Mouse (Mus musculus) left cerebral cortex, postnatal 4 days (tissue): Measurements from ENCODE around the gene Npnt. TPM values are rescaled to one million over a fixed set of nuclear protein-coding genes. Genes with fewer than 3 reads are reported as not detected.

Source experiments
- DNase-seq: peaks from one replicate; pipeline ENCODE4 v3.0.0-alpha.2; 2022
- intact Hi-C: fragments of 180-260 bp; cut with DNase I; formaldehyde crosslinking; loops from one replicate; pipeline ENCODE4 v1.15.1; 2025
- total RNA-seq, 2 experiments: library from RNA; stranded (reverse); gene quantifications; 2 replicates each; pipeline ENCODE4 v1.2.3; 2021

Npnt gene
- total RNA-seq, 2 experiments from 2014 or later, result 13.2 to 14.8 TPM

GRCm38 (mm10) chr3:132894086-132894485 lies 56.0 kb downstream of the Npnt start:
- DNase-seq, result no peak
- intact Hi-C loops, result no loop called here

DNA sequence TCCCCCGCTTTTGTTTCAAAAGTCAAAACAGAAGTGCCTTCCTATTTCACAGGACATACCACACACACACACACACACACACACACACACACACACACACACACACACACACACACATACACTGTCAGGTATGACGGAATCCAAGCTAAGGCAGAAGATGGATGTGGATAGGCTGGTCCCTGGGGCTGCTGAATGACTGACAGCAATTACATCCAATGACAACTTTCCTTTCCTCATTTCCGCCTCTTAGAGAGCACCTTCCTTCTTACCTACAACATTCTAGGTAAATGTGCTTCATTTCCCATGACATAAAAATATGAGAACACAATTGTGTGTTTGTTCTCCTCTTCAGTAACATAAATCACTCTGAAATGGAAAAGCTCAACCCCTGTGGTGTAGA lies 56.4 kb downstream of the Npnt start:
- intact Hi-C loops, result no loop called here
- no peak for DNase-seq

DNA sequence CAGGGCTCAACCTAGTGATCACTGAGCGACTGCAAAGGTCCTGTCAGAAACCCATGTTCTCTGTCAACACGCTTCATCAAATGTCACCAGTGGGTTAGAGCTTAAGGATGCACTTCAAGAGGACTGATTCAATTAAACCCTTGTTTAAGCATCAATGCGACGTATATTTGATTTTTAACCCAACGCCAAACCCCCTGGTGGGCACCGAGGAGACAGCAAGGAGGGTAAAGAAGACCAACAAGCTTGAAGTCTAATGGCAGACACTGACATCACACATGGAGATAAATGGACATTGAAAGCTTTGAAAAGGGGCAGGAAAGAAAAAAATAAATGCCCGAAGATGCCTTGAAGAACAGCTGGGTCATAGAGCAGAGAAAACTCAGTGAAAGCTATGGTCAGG lies 57.0 kb downstream of the Npnt start:
- DNase-seq, result no peak
- intact Hi-C loops, result no loop called here

- intact Hi-C loops, result no loop called here
These were observed 57.6 kb downstream of the Npnt start for GRCm38 (mm10) chr3:132892481-132892880.

GRCm38 (mm10) chr3:132887074-132887848 lies 62.8 kb downstream of the Npnt start:
- intact Hi-C loops, result no loop called here
- DNase-seq, result no peak

More at GRCm38 (mm10) chr3:132892481-132892880, 57.6 kb downstream of the Npnt start:
- no peak for DNase-seq

DNA sequence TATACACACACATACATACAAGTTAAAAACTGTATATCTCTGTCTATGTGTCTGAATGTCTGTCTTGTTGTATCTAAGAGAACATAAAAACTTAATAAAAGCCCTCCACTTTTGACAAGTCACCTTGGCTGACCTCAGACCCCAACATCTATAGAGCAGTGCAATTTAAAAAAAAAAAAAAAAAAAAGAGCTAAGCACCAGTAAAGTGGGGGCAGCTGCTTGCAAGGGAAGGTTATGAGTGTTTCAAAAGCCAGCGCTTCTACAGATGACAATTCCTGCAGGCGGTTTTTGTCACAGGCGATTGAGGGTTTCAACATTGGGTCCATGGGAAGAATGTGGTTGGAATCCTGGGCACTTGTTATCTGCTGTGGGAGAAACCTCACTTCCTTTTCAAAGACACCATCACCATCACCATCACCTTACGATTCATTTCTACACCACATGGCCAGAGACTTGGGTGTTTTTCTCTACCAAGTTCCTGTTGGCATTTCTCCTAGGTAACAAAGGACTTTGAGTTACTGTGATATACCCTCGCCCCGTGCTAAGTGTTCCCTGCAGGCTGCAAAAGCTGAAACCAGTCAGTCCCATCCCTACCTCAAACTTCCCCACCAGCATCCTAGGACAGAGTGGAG lies 63.6 kb downstream of the Npnt start:
- intact Hi-C loops, result no loop called here
- DNase-seq, result no peak

DNA sequence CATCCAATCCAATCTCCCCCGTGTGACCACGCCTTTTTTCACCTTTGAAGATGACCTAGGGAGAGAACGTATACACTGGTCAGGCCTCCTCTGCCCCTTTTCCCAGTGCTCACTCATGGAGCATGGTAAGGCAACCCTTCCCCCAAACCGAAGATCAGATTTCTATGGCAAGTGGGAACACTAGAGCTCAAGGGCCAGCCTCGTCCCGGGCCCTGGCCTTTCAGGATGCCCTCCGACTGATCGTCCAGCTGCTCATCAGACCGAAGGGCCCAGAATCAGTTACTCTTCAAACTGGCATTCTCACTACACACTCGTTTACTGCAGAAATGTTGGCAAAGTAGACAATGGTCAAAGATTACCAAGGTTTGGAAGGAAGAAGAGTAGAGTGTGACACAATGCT lies 65.6 kb downstream of the Npnt start:
- DNase-seq, result no peak
- intact Hi-C loops, result no loop called here

GRCm38 (mm10) chr3:132883256-132883655 lies 66.8 kb downstream of the Npnt start:
- no peak for DNase-seq
- intact Hi-C loops, result no loop called here

DNA sequence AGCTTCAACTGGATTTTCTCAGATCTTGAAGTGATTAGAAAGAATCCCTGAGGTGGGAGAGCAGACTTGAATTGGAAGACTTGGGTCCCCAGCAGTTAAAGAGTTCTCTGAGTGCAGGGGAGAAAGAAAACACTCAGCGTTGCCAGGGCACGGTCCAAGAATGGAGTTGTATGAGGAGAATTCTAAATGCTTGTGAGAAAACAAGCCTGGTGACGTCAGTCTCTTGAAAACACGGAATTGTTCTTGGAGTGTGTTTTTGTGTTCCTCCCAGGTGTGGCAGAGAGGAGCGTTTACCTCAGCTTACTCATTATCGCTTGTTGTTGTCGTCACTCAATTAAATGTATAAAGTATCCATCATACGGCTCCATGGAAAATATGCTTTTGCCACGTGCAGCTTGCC lies 69.3 kb downstream of the Npnt start:
- intact Hi-C loops, result no loop called here
- DNase-seq, result no peak

DNA sequence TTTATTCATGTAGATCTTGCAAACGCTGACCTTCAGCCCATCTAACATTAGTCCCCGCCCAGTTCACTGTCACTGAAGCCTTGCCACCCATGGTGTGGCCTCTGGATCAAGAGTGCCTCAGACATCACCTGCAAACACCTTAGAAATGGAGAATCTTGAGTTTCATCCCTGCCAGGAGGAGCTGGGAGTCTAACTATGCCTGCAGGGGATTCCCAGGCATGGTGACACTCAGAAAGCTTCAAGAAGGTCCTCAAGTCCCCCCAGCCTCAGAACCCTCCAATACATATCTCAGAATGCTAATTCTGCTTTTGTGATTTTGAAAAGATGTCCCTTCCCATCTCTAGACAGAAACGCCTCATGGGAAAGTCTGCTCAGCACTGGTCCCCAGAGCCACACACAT lies 69.7 kb downstream of the Npnt start:
- intact Hi-C loops, result no loop called here
- no peak for DNase-seq

DNA sequence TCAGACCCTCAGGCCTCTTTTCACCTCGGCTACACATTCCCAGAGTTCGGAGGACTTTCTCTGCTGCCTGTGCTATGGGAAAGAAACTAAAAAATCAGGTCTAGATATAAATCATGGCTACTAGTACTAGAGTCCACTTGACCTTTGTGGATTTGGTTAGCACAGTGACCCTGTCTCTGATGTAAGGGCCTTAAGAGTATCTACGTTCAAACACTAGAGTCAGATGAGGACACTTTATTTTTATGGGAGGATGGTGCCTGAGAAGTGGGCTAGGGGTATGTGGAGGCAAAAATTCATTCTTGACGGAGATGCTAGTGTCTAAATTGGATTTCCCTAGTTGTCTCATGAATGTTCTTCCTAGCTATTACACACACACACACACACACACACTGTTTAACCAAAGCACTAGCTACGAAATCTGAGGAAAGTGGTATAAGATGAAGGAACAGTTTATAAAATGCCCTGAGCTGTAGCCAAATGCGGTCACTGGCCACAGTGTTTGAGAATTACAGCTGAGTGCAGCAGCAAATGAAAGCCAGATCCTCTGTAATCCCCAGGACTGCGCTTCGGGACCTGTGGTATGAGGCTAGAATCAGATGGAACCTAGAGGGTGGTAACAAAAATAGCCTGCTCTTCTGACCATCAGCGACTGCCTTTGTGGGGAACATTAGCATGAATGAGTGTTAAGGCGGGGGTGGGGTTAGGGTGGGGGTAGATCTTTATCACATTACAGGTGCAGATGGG lies 73.0 kb downstream of the Npnt start:
- intact Hi-C loops, result no loop called here
- DNase-seq, result no peak

GRCm38 (mm10) chr3:132876011-132876708 lies 73.9 kb downstream of the Npnt start:
- DNase-seq, result no peak
- intact Hi-C loops, result no loop called here

- intact Hi-C loops, result no loop called here
These were observed 76.8 kb downstream of the Npnt start for GRCm38 (mm10) chr3:132873251-132873650.

GRCm38 (mm10) chr3:132871318-132871904 lies 78.7 kb downstream of the Npnt start:
- DNase-seq, result peak; percentile 16

More at GRCm38 (mm10) chr3:132873251-132873650, 76.8 kb downstream of the Npnt start:
- DNase-seq, result no peak

DNA sequence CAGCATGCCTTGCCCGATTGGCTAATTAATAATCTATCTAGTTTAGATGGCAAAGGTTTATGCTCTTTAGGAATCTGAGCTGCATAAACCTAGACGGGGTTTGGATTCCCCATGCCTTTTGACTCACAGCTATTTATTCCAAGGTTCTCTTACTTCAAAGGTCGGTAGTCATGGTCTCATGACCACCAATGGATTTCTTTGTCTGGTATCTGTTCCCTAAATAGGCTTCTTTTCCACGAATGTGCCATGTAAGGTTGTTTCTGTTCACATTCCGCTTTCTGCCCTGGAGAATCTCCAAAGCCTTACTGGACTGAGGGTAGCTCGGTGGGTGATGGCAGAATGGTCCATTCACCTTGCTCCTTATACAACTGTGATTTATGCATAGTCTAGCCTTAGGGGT lies 80.0 kb downstream of the Npnt start:
- intact Hi-C loops, result no loop called here
- DNase-seq, result no peak

More at GRCm38 (mm10) chr3:132871318-132871904, 78.7 kb downstream of the Npnt start:
- intact Hi-C loops, result no loop called here

DNA sequence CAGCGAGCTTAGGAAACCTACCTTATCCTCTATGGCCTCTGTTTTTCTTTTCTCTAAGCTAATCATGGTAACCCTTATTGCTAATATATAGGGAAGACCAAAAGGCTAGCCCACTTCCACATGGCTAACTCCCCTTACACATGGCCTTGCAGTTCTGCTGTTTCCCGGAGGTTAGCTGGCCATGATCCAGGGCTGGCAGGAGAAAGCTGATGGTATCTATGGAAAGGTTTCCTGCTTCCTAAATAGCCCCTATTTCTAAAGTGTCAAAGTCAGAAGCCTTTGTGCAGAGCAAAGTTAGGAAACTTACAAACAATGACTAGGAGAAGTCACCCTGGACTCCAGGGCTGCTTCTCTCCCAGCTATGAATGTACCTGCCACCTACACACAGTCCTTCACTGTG lies 81.3 kb downstream of the Npnt start:
- intact Hi-C loops, result no loop called here
- peak; percentile 21 for DNase-seq

- DNase-seq, result no peak
These were observed 83.1 kb downstream of the Npnt start for GRCm38 (mm10) chr3:132866984-132867383.

DNA sequence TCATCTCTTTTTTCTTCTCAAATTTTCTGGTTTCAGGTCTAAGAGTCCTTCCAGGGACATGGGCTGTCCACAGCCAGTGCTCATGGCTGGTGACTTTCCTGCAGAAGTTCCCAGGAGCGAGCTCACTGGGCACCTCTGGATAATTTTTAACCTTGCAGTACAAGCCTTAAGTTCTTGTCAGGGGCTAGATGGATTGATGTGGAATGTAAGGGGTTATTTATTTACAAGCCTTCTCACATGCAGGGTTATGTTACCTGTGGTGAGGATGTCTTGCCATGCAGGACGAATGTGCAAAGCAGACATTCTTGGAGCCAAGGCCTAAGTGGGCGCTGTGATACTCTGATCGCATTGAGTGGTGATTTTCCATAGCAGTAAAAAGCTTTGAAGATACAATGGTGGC lies 84.5 kb downstream of the Npnt start:
- DNase-seq, result no peak
- intact Hi-C loops, result no loop called here

More at GRCm38 (mm10) chr3:132866984-132867383, 83.1 kb downstream of the Npnt start:
- intact Hi-C loops, result no loop called here

DNA sequence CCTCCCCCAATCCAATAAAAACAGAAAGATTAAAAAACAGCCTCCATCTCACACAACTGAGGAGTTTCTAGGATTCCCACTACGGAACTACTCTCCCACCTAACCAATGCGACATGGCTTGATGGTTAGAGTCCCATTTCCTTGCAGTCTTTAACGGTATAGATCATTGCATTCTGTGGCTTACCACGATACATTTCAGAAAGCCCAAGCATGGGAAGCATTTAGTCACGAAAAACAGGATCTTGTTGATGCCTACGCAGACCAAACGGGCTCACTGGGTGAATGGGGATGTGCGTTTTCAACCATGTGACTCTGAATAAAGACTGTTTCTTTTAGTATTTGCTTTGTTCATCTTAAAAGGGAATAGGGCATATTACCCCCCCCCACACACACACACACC lies 85.1 kb downstream of the Npnt start:
- intact Hi-C loops, result no loop called here
- no peak for DNase-seq

DNA sequence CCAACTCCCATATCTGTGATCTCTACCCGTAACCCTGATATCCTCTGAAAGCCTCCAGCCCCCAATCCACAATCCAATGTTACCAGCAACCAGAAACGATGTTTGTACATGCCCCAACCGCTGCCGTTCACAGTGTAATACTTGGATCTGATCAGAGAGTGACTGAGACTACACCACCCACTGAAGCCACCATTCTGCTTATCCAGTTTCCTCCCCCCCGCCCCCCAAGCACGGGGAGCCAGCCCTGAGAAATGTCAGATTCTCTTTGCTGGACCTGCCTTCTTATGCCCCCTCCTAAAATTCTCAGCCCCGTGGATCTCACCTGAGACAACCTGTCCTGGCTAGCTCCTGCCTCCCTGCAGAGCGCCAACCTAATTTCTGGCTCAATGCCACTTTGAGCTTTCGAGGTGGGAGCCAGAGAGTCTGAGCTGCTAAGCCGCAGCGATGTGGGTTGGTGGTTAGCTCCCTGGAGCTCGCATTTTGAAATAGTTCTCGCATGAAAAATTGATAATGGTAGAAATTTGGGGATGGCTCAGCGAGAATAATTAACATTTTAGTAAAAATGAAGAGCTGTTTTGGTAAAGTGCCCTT lies 85.7 kb downstream of the Npnt start:
- no peak for DNase-seq
- intact Hi-C loops, result no loop called here
